Mouse (Mus musculus): ENCODE results near the gene Pum3.

DNA sequence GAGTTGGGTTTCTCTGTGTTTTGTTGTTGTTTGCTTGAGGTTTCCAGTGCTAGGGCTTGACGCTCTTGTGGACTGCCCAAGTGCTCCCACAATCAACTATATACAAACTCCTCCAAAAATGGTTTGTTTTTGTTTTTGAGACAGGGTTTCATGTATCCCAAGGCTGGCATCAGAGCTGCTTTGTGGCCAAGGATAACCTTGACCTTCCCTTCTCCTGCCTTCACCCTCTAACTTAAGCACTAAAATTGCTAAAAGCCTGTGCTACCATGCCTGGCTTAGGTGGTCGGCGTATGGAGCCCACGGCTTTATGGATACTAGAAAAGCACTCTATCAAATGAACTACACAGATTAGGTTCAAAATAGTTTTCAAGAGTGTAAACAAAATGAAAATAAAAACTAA lies 20.4 kb downstream of the Pum3 start:
- TF ChIP-seq CTCF (IDR thresholded peaks at IDR 0.05; ENCODE audit: borderline replicate concordance, extremely low read depth, insufficient read depth, insufficient read length): no peak
- TF ChIP-seq POLR2A (IDR thresholded peaks at IDR 0.05; ENCODE audit: borderline replicate concordance, extremely low read depth, insufficient read depth, insufficient read length, poor library complexity, severe bottlenecking): no peak

Data from brain, embryonic 14.5 days (tissue).